Mouse (Mus musculus): Measurements from ENCODE around the gene Rnase2b. TPM values are rescaled to one million over a fixed set of nuclear protein-coding genes. Genes with fewer than 3 reads are reported as not detected.
"Not testable (repeated sequence)": the region's sequence is repeated elsewhere in the genome, so short reads cannot be mapped to it uniquely, and the experiment has no call there.

Rnase2b gene
- polyA plus RNA-seq, 3 experiments from 2014 or later: not detected

GRCm38 (mm10) chr14:51152249-51152870 lies 9.7 kb upstream of the Rnase2b start:
- no peak for ATAC-seq

DNA sequence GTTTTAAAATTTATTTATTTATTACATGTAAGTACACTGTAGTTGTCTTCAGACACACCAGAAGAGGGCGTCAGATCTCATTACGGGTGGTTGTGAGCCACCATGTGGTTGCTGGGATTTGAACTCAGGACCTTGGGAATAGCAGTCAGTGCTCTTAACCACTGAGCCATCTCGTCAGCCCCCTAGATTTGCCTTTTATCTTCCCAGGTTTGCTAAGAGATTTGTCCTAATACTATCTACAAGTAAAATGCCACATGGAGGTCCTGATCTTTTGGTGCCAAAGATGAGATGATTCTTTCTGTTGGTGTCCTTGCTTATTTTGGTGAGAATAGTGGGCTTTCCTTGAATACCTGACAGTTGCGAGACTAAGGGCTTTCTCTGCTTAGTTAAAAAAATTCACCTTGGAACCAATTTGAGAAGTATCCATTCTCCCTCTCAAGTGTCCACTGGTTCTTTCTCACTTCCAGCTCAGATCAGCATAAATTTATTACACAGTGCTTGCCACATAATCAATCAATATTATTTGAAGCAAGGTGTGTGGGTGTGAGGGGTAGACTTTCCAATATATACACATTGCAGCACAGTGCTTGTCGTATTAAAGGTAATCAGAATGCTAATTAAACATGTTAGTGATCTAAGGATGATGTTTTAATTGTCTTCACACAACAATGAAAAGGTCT lies 5.9 kb upstream of the Rnase2b start:
- ATAC-seq: no peak

DNA sequence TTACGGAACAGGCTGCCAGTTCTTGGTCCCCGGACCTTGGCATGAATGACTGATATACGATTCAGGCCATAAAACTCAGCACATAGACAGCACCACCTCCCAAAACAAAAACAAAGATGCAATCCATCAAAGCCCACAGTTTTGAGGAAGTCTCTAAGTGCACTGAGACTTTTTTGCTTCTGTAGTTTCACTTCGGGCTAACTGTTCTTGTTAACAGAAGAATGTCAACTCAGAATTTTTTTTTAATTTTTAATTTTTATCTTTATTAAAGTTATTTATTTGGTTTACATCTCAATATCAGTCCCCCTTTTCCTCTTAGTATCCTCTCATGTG lies 5.4 kb upstream of the Rnase2b start:
- ATAC-seq: no peak

- ATAC-seq: no peak
Measured at GRCm38 (mm10) chr14:51157072-51157471, 5.0 kb upstream of the Rnase2b start.

- ATAC-seq: not testable (repeated sequence)
Measured at GRCm38 (mm10) chr14:51163323-51163722, 1.3 kb downstream of the Rnase2b start.

GRCm38 (mm10) chr14:51165435-51165834 lies 3.4 kb downstream of the Rnase2b start:
- no peak for ATAC-seq

DNA sequence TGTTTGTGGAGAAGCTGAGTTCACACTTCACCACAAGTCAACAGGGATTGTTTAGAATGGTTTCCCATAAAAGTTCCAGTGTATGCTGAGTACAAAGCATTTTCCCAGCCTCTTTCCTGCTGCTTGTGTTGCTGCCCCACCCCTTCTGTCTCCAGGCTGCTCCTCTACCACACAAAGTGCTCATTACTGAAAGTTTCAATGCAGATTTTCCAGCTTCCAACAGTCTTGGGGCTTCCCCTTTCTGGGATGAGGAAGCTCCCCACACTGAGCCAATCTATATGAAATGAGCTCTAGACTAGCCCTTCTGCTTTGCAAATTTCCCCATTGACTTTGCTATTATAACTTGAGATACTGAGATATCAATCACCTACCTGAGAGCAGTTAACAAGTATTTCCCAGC lies 4.0 kb downstream of the Rnase2b start:
- no peak for ATAC-seq

GRCm38 (mm10) chr14:51172095-51172865 lies 10.2 kb downstream of the Rnase2b start:
- not testable (repeated sequence) for ATAC-seq

DNA sequence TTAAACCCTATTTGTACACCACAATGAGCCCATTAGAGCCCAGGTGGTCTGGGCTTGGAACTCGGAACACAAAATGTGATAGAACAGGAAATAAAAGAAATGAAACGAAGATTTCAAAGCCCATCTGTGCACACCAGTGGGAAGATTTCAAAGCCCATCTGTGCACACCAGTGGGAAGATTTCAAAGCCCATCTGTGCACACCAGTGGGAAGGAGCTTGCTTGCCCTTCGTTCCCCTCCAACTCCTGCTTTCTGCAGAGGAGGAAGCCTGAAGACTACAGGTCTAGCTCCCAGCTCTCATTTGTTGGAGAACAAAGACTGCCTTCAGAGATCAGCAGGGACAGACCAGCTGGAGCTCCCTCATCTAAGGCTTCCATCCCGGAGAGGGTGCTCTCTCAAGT lies 10.9 kb downstream of the Rnase2b start:
- ATAC-seq: not testable (repeated sequence)

- no peak for ATAC-seq
Measured at GRCm38 (mm10) chr14:51173843-51174242, 11.8 kb downstream of the Rnase2b start.

- not testable (repeated sequence) for ATAC-seq
Measured at GRCm38 (mm10) chr14:51181051-51181450, 19.0 kb downstream of the Rnase2b start.

DNA sequence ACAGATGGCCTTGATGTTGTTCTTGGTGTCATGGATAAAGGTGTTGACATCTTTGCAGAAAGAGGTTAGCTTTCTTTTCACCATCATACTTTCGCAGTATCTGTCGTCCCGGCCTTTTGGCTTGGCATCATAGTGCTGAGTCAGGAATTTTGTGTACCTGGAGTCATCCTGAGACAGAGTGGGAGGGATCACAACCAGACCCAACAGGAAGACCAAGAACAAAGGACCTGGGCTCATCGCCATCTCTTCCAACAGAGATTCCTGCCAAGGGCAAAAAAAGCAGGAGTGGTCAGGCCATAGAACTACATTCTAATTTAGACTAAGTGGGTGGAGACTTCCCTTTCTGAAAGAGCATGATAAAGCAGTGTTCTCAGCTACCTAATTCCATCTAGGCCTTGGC lies 33.6 kb downstream of the Rnase2b start:
- no peak for ATAC-seq

GRCm38 (mm10) chr14:51199098-51200023 lies 37.3 kb downstream of the Rnase2b start, which contains the start of gene Ang2:
Gene Ang2, minus strand, starts transcription at chr14:51199148.
- no peak for ATAC-seq

DNA sequence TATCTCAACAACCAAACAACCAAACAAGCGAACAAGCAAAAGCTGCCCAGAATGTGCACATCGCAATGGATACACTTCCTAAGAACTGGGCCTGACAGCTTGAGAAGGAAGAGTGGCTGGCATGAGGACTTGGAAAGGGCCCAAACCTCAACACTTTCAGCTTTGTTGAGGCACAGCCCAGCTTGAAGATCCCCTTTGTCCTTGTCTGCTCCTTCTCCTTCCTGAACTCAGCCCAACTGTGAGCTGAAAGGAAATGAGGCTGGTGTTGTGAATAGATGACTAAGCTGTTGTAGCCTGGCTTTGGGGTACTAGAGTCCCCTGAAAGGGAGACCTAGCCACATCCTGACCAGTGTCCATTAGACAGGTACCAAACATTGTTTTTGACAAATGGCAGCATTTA lies 38.0 kb downstream of the Rnase2b start:
- ATAC-seq: no peak

- no peak for ATAC-seq
Measured at GRCm38 (mm10) chr14:51200466-51200865, 38.4 kb downstream of the Rnase2b start.

DNA sequence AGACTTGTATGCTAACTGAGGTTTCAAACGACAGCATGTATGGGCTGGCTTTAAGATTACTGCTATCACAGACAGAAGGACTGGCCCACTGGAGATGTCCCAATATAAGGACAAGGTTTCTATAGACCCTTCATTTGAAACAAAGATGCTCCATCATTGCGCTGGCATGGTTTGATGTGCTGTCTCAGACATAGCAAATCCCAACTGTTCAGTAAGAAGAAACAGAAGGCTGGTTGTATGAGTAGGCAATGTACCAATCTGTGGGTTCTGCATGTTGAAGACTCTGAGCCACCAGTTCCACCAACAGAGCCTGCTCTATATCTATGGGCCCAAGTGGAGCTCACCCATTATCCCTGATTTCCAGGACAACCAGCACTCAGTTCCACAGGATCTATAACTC lies 41.1 kb downstream of the Rnase2b start, which contains the start of gene Ear14:
Gene Ear14, plus strand, starts transcription at position 277 of the 400 bp plus-strand sequence.
- no peak for ATAC-seq

Other genes starting within 250 kb of the Rnase2b start
- gene Osgep, start 237.4 kb upstream of the Rnase2b start, polyA plus RNA-seq (2017; shearing (Covaris generic)): 10 to 100 TPM; 68.7 to 77.3 (median 74.3) TPM
- 100 to 1,000 TPM in 1 of 3 experiments, 10 to 100 TPM in 2; 54.2 to 100 (median 91.0) TPM for gene Apex1, start 237.3 kb upstream of the Rnase2b start, polyA plus RNA-seq (2017; shearing (Covaris generic))
- 1 to 10 TPM; 4.4 to 6.6 (median 4.8) TPM for gene Pip4p1, start 231.4 kb upstream of the Rnase2b start, polyA plus RNA-seq (2017; shearing (Covaris generic))
- gene Pnp, start 231.2 kb upstream of the Rnase2b start, polyA plus RNA-seq (2017; shearing (Covaris generic)): 10 to 100 TPM; 64.4 to 88.0 (median 67.9) TPM
- gene Gm49342, start 217.7 kb upstream of the Rnase2b start, polyA plus RNA-seq (2017; shearing (Covaris generic)): 1 to 10 TPM in 2 of 3 experiments, not detected in 1; 5.9 to 7.5 TPM
- 1 to 10 TPM in 2 of 3 experiments, under 1 TPM in 1; 0.92 to 2.8 (median 1.5) TPM for gene Pnp2, start 206.3 kb upstream of the Rnase2b start, polyA plus RNA-seq (2017; shearing (Covaris generic))
- gene Rnase10, start 154.5 kb upstream of the Rnase2b start, polyA plus RNA-seq (2017; shearing (Covaris generic)): not detected
- not detected for gene Rnase9, start 120.4 kb upstream of the Rnase2b start, polyA plus RNA-seq (2017; shearing (Covaris generic))
- gene Rnase11, start 112.1 kb upstream of the Rnase2b start, polyA plus RNA-seq (2017; shearing (Covaris generic)): not detected
- not detected for gene Rnase12, start 104.6 kb upstream of the Rnase2b start, polyA plus RNA-seq (2017; shearing (Covaris generic))
- under 1 TPM in 1 of 3 experiments, not detected in 2; 0.48 TPM for gene Olfr750, start 87.8 kb upstream of the Rnase2b start, polyA plus RNA-seq (2017; shearing (Covaris generic))
- gene Rnase4, start 71.2 kb upstream of the Rnase2b start, polyA plus RNA-seq (2017; shearing (Covaris generic)): 10 to 100 TPM; 10.3 to 27.1 (median 16.7) TPM
- 1 to 10 TPM; 3.2 to 8.4 (median 3.8) TPM for gene Ang, start 71.1 kb upstream of the Rnase2b start, polyA plus RNA-seq (2017; shearing (Covaris generic))
- not detected for gene Eddm3b, start 47.8 kb upstream of the Rnase2b start, polyA plus RNA-seq (2017; shearing (Covaris generic))
- gene Rnase6, start 38.4 kb upstream of the Rnase2b start, polyA plus RNA-seq (2017; shearing (Covaris generic)): 1 to 10 TPM; 1.4 to 2.7 (median 2.3) TPM
- not detected for gene Rnase1, start 15.5 kb upstream of the Rnase2b start, polyA plus RNA-seq (2017; shearing (Covaris generic))
- not detected for gene Ang2, start 36.9 kb downstream of the Rnase2b start, polyA plus RNA-seq (2017; shearing (Covaris generic))
- not detected for gene Ear14, start 41.1 kb downstream of the Rnase2b start, polyA plus RNA-seq (2017; shearing (Covaris generic))
- not detected for gene Rnase2a, start 93.9 kb downstream of the Rnase2b start, polyA plus RNA-seq (2017; shearing (Covaris generic))
- not detected for gene Gm7247, start 199.5 kb downstream of the Rnase2b start, polyA plus RNA-seq (2017; shearing (Covaris generic))
- gene Vmn2r88, start 248.6 kb downstream of the Rnase2b start, polyA plus RNA-seq (2017; shearing (Covaris generic)): not detected